Mouse (Mus musculus) lung, postnatal 4 days (tissue): ENCODE measurements at regions not wholly inside any gene's neighbourhood (a gene's known extent, or its start where the extent isn't known, plus 50 kb on each side); places are given as distances from the start of the nearest gene placed in this dataset.

ENCODE experiments used
- DNase-seq, 2 experiments: peaks; one replicate each; pipeline ENCODE4 v3.0.0; 2021

DNA sequence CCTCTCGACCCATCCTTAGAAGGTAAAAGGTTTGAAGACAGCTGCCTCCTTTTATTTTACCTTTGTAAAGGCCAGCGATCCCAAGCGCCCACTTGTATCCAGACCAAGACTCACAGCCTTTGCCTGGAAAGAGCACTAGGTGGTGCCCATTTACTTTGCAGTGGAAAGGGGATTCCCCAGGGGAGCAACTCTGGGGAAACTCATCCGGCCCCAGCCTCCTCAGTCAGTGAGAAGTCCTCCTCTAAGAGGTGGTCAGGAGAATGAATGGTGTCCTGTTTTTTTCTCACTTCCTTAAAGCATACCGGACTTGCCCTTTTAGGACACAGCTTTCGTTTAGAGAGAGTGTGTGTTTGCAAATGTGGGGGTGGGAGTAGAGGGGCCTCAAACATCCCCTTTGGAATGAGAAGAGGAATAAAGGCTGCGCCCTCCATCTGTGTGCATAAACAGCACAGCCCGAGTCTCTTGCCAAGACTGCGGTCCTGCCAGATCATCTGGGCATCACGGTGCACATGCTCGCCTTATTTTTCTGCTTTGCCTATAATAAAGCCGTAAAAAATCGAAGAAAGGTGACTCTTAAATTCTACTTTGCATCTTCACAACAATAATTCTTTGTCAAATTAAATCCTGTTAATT is 57.5 kb upstream of the Etaa1 start:
- DNase-seq = peak; percentile 54 to 59

DNA sequence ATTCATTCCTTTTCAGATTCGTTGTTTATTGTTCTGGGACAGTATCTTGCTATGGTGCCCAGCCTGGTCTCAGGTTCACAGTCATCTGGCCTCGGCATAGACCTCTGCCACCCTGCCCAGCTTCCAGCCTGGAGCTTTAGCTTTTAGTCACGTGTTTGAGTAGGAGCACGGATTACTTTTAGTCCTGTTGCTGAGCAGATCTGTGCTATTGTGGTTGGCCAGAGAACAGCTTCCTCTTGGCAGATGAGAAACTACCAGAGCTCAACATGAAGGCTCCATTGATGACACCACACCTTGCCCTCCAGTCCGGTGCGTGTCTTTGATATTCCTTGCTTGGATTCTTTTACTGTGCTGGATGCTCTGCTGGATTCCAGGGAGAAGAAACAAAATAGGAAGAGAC is 54.5 kb upstream of the Etaa1 start:
- no peak for DNase-seq
